8 mouse cellular contexts compared by ENCODE assay signal in the genomic region with DNA sequence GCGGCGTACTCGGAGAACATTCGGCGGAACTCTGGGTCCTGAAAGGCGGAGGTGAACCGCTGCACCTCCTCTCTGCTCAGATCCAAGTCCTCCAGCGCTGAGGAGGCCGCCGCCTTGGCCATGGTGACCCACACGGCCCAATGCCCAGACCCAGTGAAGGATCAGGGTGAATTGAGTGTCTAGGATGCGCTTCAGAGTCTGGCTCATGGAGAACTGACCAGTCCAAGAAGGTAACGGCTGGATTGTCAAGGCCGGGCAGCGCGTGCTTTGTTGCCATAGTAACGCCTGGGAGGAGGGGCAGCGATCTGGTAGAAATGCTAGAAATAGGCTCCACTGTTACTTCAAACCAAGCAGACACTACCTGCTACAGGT. TPM values are rescaled to one million over a fixed set of nuclear protein-coding genes. Genes with fewer than 3 reads are reported as not detected.
DNase-seq lines count a peak whose midpoint lies in the region; ATAC-seq and TF ChIP-seq lines count a peak whose summit lies in the region.

Dnaaf2 (minus strand) TSS at position 266 of the 372 bp plus-strand sequence.

- no peak for TF ChIP-seq POLR2A in bone marrow, adult 2 months (IDR thresholded peaks at IDR 0.05; ENCODE audit: borderline replicate concordance, control insufficient read depth, low read depth, low read length)
- peak; percentile 0 for TF ChIP-seq POLR2A in myocyte (IDR thresholded peaks at IDR 0.05; ENCODE audit: insufficient read length, low read depth)

- H3K4me1 ChIP-seq in bone marrow, adult 2 months (ENCODE audit: control insufficient read depth, insufficient read depth, low read length): no peaks in the 10 kb centered on the region; the same call in 1 of the 2 replicates
- H3K4me1 ChIP-seq in erythroblast, embryonic 14.5 days (ENCODE audit: control insufficient read depth): peaks cover 37% of the 10 kb centered on the region
- H3K4me1 ChIP-seq in heart, embryonic 16.5 days (ENCODE audit: control insufficient read depth, insufficient read depth, low read length): peaks cover 21% of the 10 kb centered on the region
- peaks cover 36% of the 10 kb centered on the region for H3K4me1 ChIP-seq in liver, embryonic 13.5 days (replicated peaks)

- peak within 1 kb of the TSS; percentile 96 for H3K9ac ChIP-seq in heart, embryonic 16.5 days (ENCODE audit: low read length)
- H3K9ac ChIP-seq in liver, embryonic 13.5 days: peak within 1 kb of the TSS; percentile 92

- peak within 1 kb of the TSS; percentile 72 for H3ac ChIP-seq in myocyte (ENCODE audit: control insufficient read depth, insufficient read length)

- 1% methylated on average over 18 of the region's 18 CpGs for WGBS in bone marrow, adult 2 months
- WGBS in heart, embryonic 16.5 days: under 1% methylated on average over 18 of the region's 18 CpGs
- under 1% methylated on average over 18 of the region's 18 CpGs for WGBS in liver, embryonic 13.5 days (ENCODE audit: insufficient replicate concordance)

- peak; percentile 12; the same call in 1 of the 2 replicates for ATAC-seq in heart, embryonic 16.5 days (replicated peaks; ENCODE audit: extremely low read depth, insufficient read depth, low FRiP score)
- peak; percentile 42 for ATAC-seq in liver, embryonic 13.5 days (ENCODE audit: low read depth)

- DNase-seq in ES-CJ7 (ENCODE audit: low read depth, low spot score): peak; percentile 61
- peak; percentile 86 for DNase-seq in kidney, postnatal 14 days
- peak; percentile 68 for DNase-seq in liver, embryonic 13.5 days
- peak; percentile 88 for DNase-seq in testis, postnatal 10 days (ENCODE audit: low spot score)

- H3K27me3 ChIP-seq in erythroblast, embryonic 14.5 days (ENCODE audit: control insufficient read depth): no peaks in the 10 kb centered on the region
- no peaks in the 10 kb centered on the region for H3K27me3 ChIP-seq in heart, embryonic 16.5 days (ENCODE audit: control insufficient read depth, insufficient read depth, low read length)
- H3K27me3 ChIP-seq in liver, embryonic 13.5 days: no peaks in the 10 kb centered on the region
- no peaks in the 10 kb centered on the region for H3K27me3 ChIP-seq in myocyte (ENCODE audit: control insufficient read depth, insufficient read depth, insufficient read length)

- H3K27ac ChIP-seq in bone marrow, adult 2 months (ENCODE audit: control insufficient read depth, insufficient read depth, low read depth, low read length, poor library complexity): peak within 1 kb of the TSS; percentile 98
- H3K27ac ChIP-seq in heart, embryonic 16.5 days (ENCODE audit: low read length): peak within 1 kb of the TSS; percentile 94
- peak within 1 kb of the TSS; percentile 88 for H3K27ac ChIP-seq in liver, embryonic 13.5 days

- H3K9me3 ChIP-seq in erythroblast, embryonic 14.5 days (ENCODE audit: control insufficient read depth, low read length): no peaks in the 10 kb centered on the region
- H3K9me3 ChIP-seq in heart, embryonic 16.5 days (replicated peaks; ENCODE audit: control insufficient read depth, low read length): no peaks in the 10 kb centered on the region
- H3K9me3 ChIP-seq in liver, embryonic 13.5 days (replicated peaks): no peaks in the 10 kb centered on the region

- peaks cover 49% of the 10 kb centered on the region for H3K36me3 ChIP-seq in erythroblast, embryonic 14.5 days (ENCODE audit: control insufficient read depth)
- H3K36me3 ChIP-seq in heart, embryonic 16.5 days (ENCODE audit: control insufficient read depth, insufficient read depth): peaks cover 16% of the 10 kb centered on the region
- H3K36me3 ChIP-seq in liver, embryonic 13.5 days: peaks cover 39% of the 10 kb centered on the region
- H3K36me3 ChIP-seq in myocyte (ENCODE audit: control insufficient read depth, insufficient read depth): peaks cover 8% of the 10 kb centered on the region

- peak within 1 kb of the TSS; percentile 98 for H3K4me3 ChIP-seq in bone marrow, adult 2 months (replicated peaks; ENCODE audit: control insufficient read depth, low read depth, low read length)
- peak within 1 kb of the TSS; percentile 70 for H3K4me3 ChIP-seq in erythroblast, embryonic 14.5 days (replicated peaks)
- peak within 1 kb of the TSS; percentile 100 for H3K4me3 ChIP-seq in heart, embryonic 16.5 days (ENCODE audit: low read length)
- H3K4me3 ChIP-seq in liver, embryonic 13.5 days (replicated peaks): peak within 1 kb of the TSS; percentile 95
- peak within 1 kb of the TSS; percentile 85 for H3K4me3 ChIP-seq in myocyte

- H3K4me2 ChIP-seq in heart, embryonic 16.5 days (ENCODE audit: low read depth, low read length): peak within 1 kb of the TSS; percentile 99
- H3K4me2 ChIP-seq in liver, embryonic 13.5 days: peak within 1 kb of the TSS; percentile 98
- peak within 1 kb of the TSS; percentile 91 for H3K4me2 ChIP-seq in myocyte (ENCODE audit: low read depth)

- no peak for TF ChIP-seq CTCF in bone marrow, adult 2 months (IDR thresholded peaks at IDR 0.05; ENCODE audit: control insufficient read depth, insufficient read depth, low read length)

- peaks cover 43% of the 10 kb centered on the region for H3K79me2 ChIP-seq in myocyte (ENCODE audit: control insufficient read depth, insufficient read depth)

TF ChIP-seq in myocyte, 11 proteins besides CTCF, POLR2A, EP300 and RAD21:
- TF ChIP-seq MAX (IDR thresholded peaks at IDR 0.05; ENCODE audit: low read depth) (no peak), USF1 (IDR thresholded peaks at IDR 0.05; ENCODE audit: low read depth) (no peak), POLR2AphosphoS2 (IDR thresholded peaks at IDR 0.05; ENCODE audit: insufficient read length, low read depth) (no peak), SRF (IDR thresholded peaks at IDR 0.05; ENCODE audit: control insufficient read depth, insufficient read length, low read depth) (no peak), CEBPB (IDR thresholded peaks at IDR 0.05; ENCODE audit: insufficient read depth, poor library complexity, severe bottlenecking) (no peak), REST (IDR thresholded peaks at IDR 0.05; ENCODE audit: insufficient read depth, insufficient read length) (no peak), TCF12 (IDR thresholded peaks at IDR 0.05; ENCODE audit: insufficient read depth, poor library complexity, severe bottlenecking) (no peak)
TF ChIP-seq in myocyte: peak in this region for 0.

RNA-seq across cellular contexts. Expression of gene Dnaaf2, which starts in this region (rescaled TPM):
- 2.1 and 3.1 TPM in 2 replicates for polyA plus RNA-seq in bone marrow, adult 2 months (2011; ENCODE audit: insufficient read depth, insufficient read length, low replicate concordance, missing spikeins)
- polyA plus RNA-seq in erythroblast, embryonic 14.5 days (2012): 1.6 and 2.3 TPM in 2 replicates
- polyA plus RNA-seq in heart, embryonic 16.5 days (2015; fragmentation: Nextera tagmentation; extraction: Ambion mirVana): 6.1 and 7.8 TPM in 2 replicates
- 7.1 and 8.8 TPM in 2 replicates for polyA plus RNA-seq in liver, embryonic 13.5 days (2015; fragmentation: Nextera tagmentation; extraction: Ambion mirVana)
- polyA plus RNA-seq in myocyte (2012; fragmentation: generic; extraction: Trizol): 2.6 TPM

Comparison
In these comparisons a context has a peak if more than half of its experiments do, and no peak if none do; other contexts are left out.
1. Peak in every context shown above with its lines: DNase-seq, ATAC-seq, H3K4me3 ChIP-seq and H3K27ac ChIP-seq.